Mouse (Mus musculus) bone marrow macrophage, adult 2 months (primary cell): ENCODE data around the gene Gm20388.

Experiments used
- CTCF ChIP-seq: IDR thresholded peaks from 2 replicates; pipeline ENCODE4 v1.5.1; 2012; ENCODE audit warnings: low read depth, mild to moderate bottlenecking, low read length, moderate library complexity
- POLR2A ChIP-seq: IDR thresholded peaks from 2 replicates; pipeline ENCODE4 v1.6.1; 2012; ENCODE audit warnings: mild to moderate bottlenecking, low read depth, low read length, borderline replicate concordance

DNA sequence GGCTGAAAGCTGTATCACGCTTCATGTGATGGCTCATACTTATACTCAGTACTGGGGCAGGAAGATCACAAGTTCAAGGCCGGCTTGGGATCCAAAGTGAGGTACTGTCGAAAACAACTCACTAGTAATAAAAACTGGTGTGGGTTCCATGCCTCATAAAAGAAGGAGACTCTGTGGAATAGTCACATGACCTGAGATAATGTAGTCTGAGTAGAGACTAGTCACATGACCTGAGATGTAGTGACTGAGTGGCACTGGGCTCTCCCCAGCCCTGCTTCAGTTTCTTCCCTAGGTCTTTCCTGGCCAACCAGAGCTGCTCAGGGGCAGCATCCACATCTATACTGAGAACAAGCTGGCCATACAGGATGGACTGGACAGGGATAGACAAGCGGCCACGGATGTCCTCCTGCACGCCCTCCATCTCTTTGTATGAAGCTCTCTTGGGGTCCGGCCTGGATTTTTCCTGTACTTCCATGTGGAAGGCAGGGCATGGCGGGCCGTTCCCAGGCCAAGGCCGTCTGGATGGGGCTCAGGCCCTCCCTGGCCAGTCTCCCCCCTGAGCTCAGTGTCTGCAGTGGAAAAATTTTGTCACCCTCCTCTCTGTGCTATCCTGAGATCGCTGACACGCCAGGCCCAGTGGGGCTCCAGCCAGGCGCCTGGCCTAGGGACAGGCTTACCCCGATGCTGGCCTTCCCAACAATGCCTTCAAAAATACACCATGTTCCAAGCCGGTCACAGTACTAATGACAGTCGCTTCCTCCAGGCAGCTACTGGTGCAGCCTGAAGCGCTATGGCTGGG lies 2713.4 kb downstream of the Gm20388 start:
- no peak for TF ChIP-seq POLR2A
- TF ChIP-seq CTCF = no peak
